Mouse (Mus musculus): ENCODE measurements around the gene Sf3b1.
"Not testable (repeated sequence)": the region's sequence is repeated elsewhere in the genome, so short reads cannot be mapped to it uniquely, and the experiment has no call there.

The Sf3b1 gene

GRCm38 (mm10) chr1:55028512-55029249 lies 1.4 kb upstream of the Sf3b1 start:
- DNase-seq (ENCODE audit: low read depth, low spot score), result no peak

GRCm38 (mm10) chr1:55027966-55028365 lies 685 bp upstream of the Sf3b1 start:
- DNase-seq (ENCODE audit: low read depth, low spot score), result no peak

GRCm38 (mm10) chr1:55026444-55027252 lies 633 bp downstream of the Sf3b1 start:
- no peak for DNase-seq (ENCODE audit: low read depth, low spot score)

- no peak for DNase-seq (ENCODE audit: low read depth, low spot score)
These were observed 1.4 kb downstream of the Sf3b1 start for GRCm38 (mm10) chr1:55025656-55026430.

- no peak for DNase-seq (ENCODE audit: low read depth, low spot score)
These were observed 5.4 kb downstream of the Sf3b1 start for GRCm38 (mm10) chr1:55021907-55022306.

- no peak for DNase-seq (ENCODE audit: low read depth, low spot score)
These were observed 14.8 kb downstream of the Sf3b1 start for GRCm38 (mm10) chr1:55012513-55012912.

GRCm38 (mm10) chr1:55008313-55008712 lies 19.0 kb downstream of the Sf3b1 start:
- DNase-seq (ENCODE audit: low read depth, low spot score), result not testable (repeated sequence)

GRCm38 (mm10) chr1:54993581-54993980 lies 33.7 kb downstream of the Sf3b1 start:
- no peak for DNase-seq (ENCODE audit: low read depth, low spot score)

- no peak for DNase-seq (ENCODE audit: low read depth, low spot score)
These were observed 41.0 kb downstream of the Sf3b1 start for GRCm38 (mm10) chr1:54986248-54986647.

- DNase-seq (ENCODE audit: low read depth, low spot score), result no peak
These were observed 41.5 kb downstream of the Sf3b1 start for GRCm38 (mm10) chr1:54985831-54986230.

GRCm38 (mm10) chr1:54984154-54984553 lies 43.1 kb downstream of the Sf3b1 start:
- DNase-seq (ENCODE audit: low read depth, low spot score), result no peak

- DNase-seq (ENCODE audit: low read depth, low spot score), result no peak
These were observed 43.9 kb downstream of the Sf3b1 start for GRCm38 (mm10) chr1:54983339-54983738.

- DNase-seq (ENCODE audit: low read depth, low spot score), result no peak
These were observed 44.6 kb downstream of the Sf3b1 start for GRCm38 (mm10) chr1:54982636-54983035.

GRCm38 (mm10) chr1:54979226-54979984 lies 47.9 kb downstream of the Sf3b1 start:
- no peak for DNase-seq (ENCODE audit: low read depth, low spot score)

- no peak for DNase-seq (ENCODE audit: low read depth, low spot score)
These were observed 55.4 kb downstream of the Sf3b1 start for GRCm38 (mm10) chr1:54971687-54972404.

GRCm38 (mm10) chr1:54966858-54967257 lies 60.4 kb downstream of the Sf3b1 start:
- DNase-seq (ENCODE audit: low read depth, low spot score), result no peak

GRCm38 (mm10) chr1:54965159-54965995 lies 61.9 kb downstream of the Sf3b1 start:
- DNase-seq (ENCODE audit: low read depth, low spot score), result no peak

- no peak for DNase-seq (ENCODE audit: low read depth, low spot score)
These were observed 65.6 kb downstream of the Sf3b1 start for GRCm38 (mm10) chr1:54961724-54962123.

- DNase-seq (ENCODE audit: low read depth, low spot score), result no peak
These were observed 66.6 kb downstream of the Sf3b1 start for GRCm38 (mm10) chr1:54960613-54961165.

All from WW6 (cell line).